Mouse (Mus musculus) hematopoietic stem cell, adult 5-6 weeks (primary cell): ENCODE data around the gene Glyctk. TPM values are rescaled to one million over a fixed set of nuclear protein-coding genes. Genes with fewer than 3 reads are reported as not detected.

Experiments
- ATAC-seq, 2 experiments: fragments of 125-278 bp in 1 of 2; replicated peaks in 1 of 2; 2 replicates each; pipeline ENCODE4 v1.8.0; 2016 to 2017; ENCODE audit warnings: inconsistent platforms in 2 of 2, mild to moderate bottlenecking in 2 of 2, moderate number of reproducible peaks in 2 of 2, low read depth in 1 of 2, moderate TSS enrichment in 1 of 2; ENCODE audit not compliant: low FRiP score in 2 of 2, poor library complexity in 2 of 2, severe bottlenecking in 2 of 2, insufficient read depth in 1 of 2, low TSS enrichment in 1 of 2
- total RNA-seq: library from RNA; stranded (forward); fragments of 172-1452, 232-1000 nt; gene quantifications from 2 replicates; pipeline ENCODE4 v1.2.3, GENCODE M21; 2017

Gene Glyctk
- total RNA-seq, 1 experiment from 2014 or later, result 2.8 TPM

- ATAC-seq, result no peak
These were observed 38.9 kb downstream of the Glyctk start for GRCm38 (mm10) chr9:106119075-106119474.

- no peak for ATAC-seq
These were observed 42.0 kb downstream of the Glyctk start for GRCm38 (mm10) chr9:106115801-106116424.

GRCm38 (mm10) chr9:106112770-106113423, 45.0 kb downstream of the Glyctk start:
- peak; percentile 21 to 49; a peak in 2 of 4 replicates for ATAC-seq

GRCm38 (mm10) chr9:106106241-106106640, 51.7 kb downstream of the Glyctk start:
- ATAC-seq, result no peak; a peak in 1 of 4 replicates

GRCm38 (mm10) chr9:106104401-106104800, 53.5 kb downstream of the Glyctk start:
- no peak for ATAC-seq

Other genes starting within 250 kb of the Glyctk start
- not detected in 2 replicates for gene Col6a5, start 197.5 kb downstream of the Glyctk start, total RNA-seq
- gene Col6a4, start 61.4 kb downstream of the Glyctk start, total RNA-seq, result not detected in 2 replicates
- gene Wdr82, start 12.8 kb upstream of the Glyctk start, total RNA-seq, result 88.3 and 101 TPM in 2 replicates
- 12.0 and 19.9 TPM in 2 replicates for gene Ppm1m, start 41.6 kb upstream of the Glyctk start, total RNA-seq
- 34.2 and 64.2 TPM in 2 replicates for gene Twf2, start 45.0 kb upstream of the Glyctk start, total RNA-seq
- 0.84 and 1.4 TPM in 2 replicates for gene Tlr9, start 64.5 kb upstream of the Glyctk start, total RNA-seq
- 72.1 and 85.4 TPM in 2 replicates for gene Alas1, start 90.5 kb upstream of the Glyctk start, total RNA-seq
- 13.9 and 14.8 TPM in 2 replicates for gene Poc1a, start 122.9 kb upstream of the Glyctk start, total RNA-seq
- 4.9 and 13.1 TPM in 2 replicates for gene Dusp7, start 210.5 kb upstream of the Glyctk start, total RNA-seq